Mouse (Mus musculus): Measurements from ENCODE around the gene Svip. TPM values are rescaled to one million over a fixed set of nuclear protein-coding genes. Genes with fewer than 3 reads are reported as not detected.

Gene Svip
- polyA plus RNA-seq, 1 experiment from 2014 or later = 26.9 TPM

- Histone ChIP-seq H3K9ac (ENCODE audit: low read length) (no peak overlapping the region), H3K27ac (ENCODE audit: low read depth, low read length) (no peak overlapping the region)
Observed at GRCm38 (mm10) chr7:52006296-52006630, 445 bp upstream of the Svip start.

DNA sequence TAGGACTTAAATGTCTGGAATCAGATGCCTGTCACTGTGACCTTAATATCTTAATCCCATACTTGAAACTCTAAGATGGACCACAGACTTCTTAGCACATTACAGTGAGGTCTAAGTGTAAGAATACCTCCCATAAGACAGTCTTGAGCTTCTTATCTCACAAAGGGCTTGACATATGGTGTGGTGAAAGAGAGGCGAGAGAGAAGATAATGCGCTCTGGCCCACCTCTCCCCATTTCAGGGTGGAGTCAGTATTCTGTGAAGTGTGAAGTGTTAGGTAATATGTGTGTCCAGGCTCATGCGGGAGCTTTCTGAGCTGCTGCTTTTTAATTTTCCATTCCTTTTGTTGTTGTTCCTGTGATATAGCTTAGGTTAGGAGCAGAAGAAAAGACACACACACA lies 14.8 kb downstream of the Svip start:
- Histone ChIP-seq H3K9ac (ENCODE audit: low read length) (no peak overlapping the region), H3K9me3 (replicated peaks; ENCODE audit: control insufficient read depth, low read length) (no peaks in the 10 kb centered on the region), H3K4me1 (ENCODE audit: control insufficient read depth, insufficient read depth, low read length) (no peaks in the 10 kb centered on the region), H3K36me3 (ENCODE audit: control insufficient read depth, insufficient read depth, low read length) (no peaks in the 10 kb centered on the region), H3K27ac (ENCODE audit: low read depth, low read length) (no peak overlapping the region), H3K27me3 (replicated peaks; ENCODE audit: control insufficient read depth, insufficient read depth, low read length) (no peaks in the 10 kb centered on the region), H3K4me2 (ENCODE audit: low read length) (no peak overlapping the region), H3K4me3 (ENCODE audit: low read depth, low read length) (no peak overlapping the region)
- DNase-seq (ENCODE audit: low spot score) (no peak), ATAC-seq (no peak)
- 84% methylated on average over 3 of the region's 3 CpGs for whole genome bisulfite sequencing

More at GRCm38 (mm10) chr7:52006296-52006630, 445 bp upstream of the Svip start:
- peak; percentile 81 for ATAC-seq
- Histone ChIP-seq H3K27me3 (replicated peaks; ENCODE audit: control insufficient read depth, insufficient read depth, low read length) (no peaks in the 10 kb centered on the region), H3K36me3 (ENCODE audit: control insufficient read depth, insufficient read depth, low read length) (peaks cover 6% of the 10 kb centered on the region; the same call in 1 of the 2 replicates), H3K4me2 (ENCODE audit: low read length) (peak overlapping the region; percentile 52), H3K4me1 (ENCODE audit: control insufficient read depth, insufficient read depth, low read length) (peaks cover 4% of the 10 kb centered on the region; the same call in 1 of the 2 replicates), H3K4me3 (ENCODE audit: low read depth, low read length) (peak overlapping the region; percentile 60), H3K9me3 (replicated peaks; ENCODE audit: control insufficient read depth, low read length) (no peaks in the 10 kb centered on the region)
- WGBS = under 1% methylated on average over 9 of the region's 9 CpGs
- DNase-seq (ENCODE audit: low spot score) = no peak

- Histone ChIP-seq H3K36me3 (ENCODE audit: control insufficient read depth, insufficient read depth, low read length) (no peaks in the 10 kb centered on the region), H3K9ac (ENCODE audit: low read length) (no peak overlapping the region), H3K27ac (ENCODE audit: low read depth, low read length) (no peak overlapping the region), H3K4me3 (ENCODE audit: low read depth, low read length) (no peak overlapping the region), H3K9me3 (replicated peaks; ENCODE audit: control insufficient read depth, low read length) (no peaks in the 10 kb centered on the region), H3K4me1 (ENCODE audit: control insufficient read depth, insufficient read depth, low read length) (no peaks in the 10 kb centered on the region), H3K4me2 (ENCODE audit: low read length) (no peak overlapping the region), H3K27me3 (replicated peaks; ENCODE audit: control insufficient read depth, insufficient read depth, low read length) (no peaks in the 10 kb centered on the region)
- ATAC-seq (no peak), DNase-seq (ENCODE audit: low spot score) (no peak)
- 76% methylated on average over 6 of the region's 6 CpGs for WGBS
Observed at GRCm38 (mm10) chr7:51986909-51987308, 18.9 kb downstream of the Svip start.

GRCm38 (mm10) chr7:51985763-51986162 lies 20.1 kb downstream of the Svip start:
- Histone ChIP-seq H3K4me1 (ENCODE audit: control insufficient read depth, insufficient read depth, low read length) (no peaks in the 10 kb centered on the region), H3K4me3 (ENCODE audit: low read depth, low read length) (no peak overlapping the region), H3K27ac (ENCODE audit: low read depth, low read length) (no peak overlapping the region), H3K9me3 (replicated peaks; ENCODE audit: control insufficient read depth, low read length) (no peaks in the 10 kb centered on the region), H3K27me3 (replicated peaks; ENCODE audit: control insufficient read depth, insufficient read depth, low read length) (no peaks in the 10 kb centered on the region), H3K36me3 (ENCODE audit: control insufficient read depth, insufficient read depth, low read length) (no peaks in the 10 kb centered on the region), H3K9ac (ENCODE audit: low read length) (no peak overlapping the region), H3K4me2 (ENCODE audit: low read length) (no peak overlapping the region)
- ATAC-seq = no peak
- 87% methylated on average over 6 of the region's 6 CpGs for WGBS
- DNase-seq (ENCODE audit: low spot score) = no peak

DNA sequence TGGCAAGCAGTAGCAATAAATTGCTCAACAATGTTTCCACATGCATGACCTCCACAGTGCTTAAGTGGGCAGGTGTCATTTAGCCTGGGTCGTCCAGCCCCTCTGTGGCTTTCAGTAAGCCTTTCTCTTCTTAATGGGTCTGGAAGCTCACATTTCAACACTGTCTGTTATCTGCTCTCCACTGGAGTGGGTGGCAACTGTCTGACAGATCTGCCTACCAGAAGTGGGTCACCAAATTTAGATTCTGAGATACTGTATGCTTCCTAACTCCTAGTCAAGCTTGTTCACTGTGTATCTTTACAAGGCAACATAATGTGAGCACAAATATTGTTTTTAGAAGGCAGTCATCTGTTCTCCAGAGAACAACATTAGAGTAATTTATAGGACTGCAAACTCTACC lies 23.5 kb downstream of the Svip start:
- no peaks in the 10 kb centered on the region for H3K27me3 ChIP-seq (replicated peaks; ENCODE audit: control insufficient read depth, insufficient read depth, low read length)
- no peak overlapping the region for H3K9ac ChIP-seq (ENCODE audit: low read length)
- WGBS = 33% methylated on average over 1 of the region's 1 CpGs
- no peak for DNase-seq (ENCODE audit: low spot score)
- ATAC-seq = no peak
- no peak overlapping the region for H3K4me2 ChIP-seq (ENCODE audit: low read length)
- H3K27ac ChIP-seq (ENCODE audit: low read depth, low read length) = no peak overlapping the region
- H3K4me3 ChIP-seq (ENCODE audit: low read depth, low read length) = no peak overlapping the region
- H3K36me3 ChIP-seq (ENCODE audit: control insufficient read depth, insufficient read depth, low read length) = no peaks in the 10 kb centered on the region
- no peaks in the 10 kb centered on the region for H3K4me1 ChIP-seq (ENCODE audit: control insufficient read depth, insufficient read depth, low read length)
- H3K9me3 ChIP-seq (replicated peaks; ENCODE audit: control insufficient read depth, low read length) = no peaks in the 10 kb centered on the region

GRCm38 (mm10) chr7:51979271-51979670 lies 26.5 kb downstream of the Svip start:
- no peak for ATAC-seq
- WGBS = 45% methylated on average over 5 of the region's 5 CpGs

DNA sequence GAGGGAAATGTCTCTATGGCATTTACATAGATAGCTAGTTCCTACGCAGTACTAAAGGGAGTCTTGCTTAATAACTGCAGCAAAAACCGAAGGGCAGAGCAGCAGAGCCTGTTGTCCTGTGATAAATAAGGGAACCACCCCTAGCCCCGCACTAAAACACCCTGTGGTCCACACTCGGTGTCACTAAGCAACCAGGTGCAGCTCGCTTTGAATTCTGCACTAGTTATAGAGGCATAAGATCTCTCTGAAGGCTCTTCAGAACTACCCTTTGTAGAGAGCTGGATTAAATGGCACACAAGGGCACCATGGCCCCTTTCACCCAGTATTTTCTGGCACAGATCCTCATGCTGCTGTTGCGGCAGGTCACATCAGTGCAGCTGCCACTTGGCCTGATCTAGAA lies 30.6 kb downstream of the Svip start:
- 0 out of 2 replicates have a peak overlapping the region, but pooled peaks have one; percentile 17 for H3K9ac ChIP-seq (ENCODE audit: low read length)
- ATAC-seq = peak; percentile 60; the same call in 1 of the 2 replicates
- peaks cover 10% of the 10 kb centered on the region for H3K4me1 ChIP-seq (ENCODE audit: control insufficient read depth, insufficient read depth, low read length)
- H3K4me2 ChIP-seq (ENCODE audit: low read length) = no peak overlapping the region
- peak; percentile 44 for DNase-seq (ENCODE audit: low spot score)
- H3K27me3 ChIP-seq (replicated peaks; ENCODE audit: control insufficient read depth, insufficient read depth, low read length) = no peaks in the 10 kb centered on the region
- no peaks in the 10 kb centered on the region for H3K36me3 ChIP-seq (ENCODE audit: control insufficient read depth, insufficient read depth, low read length)
- 42% methylated on average over 6 of the region's 6 CpGs for WGBS
- no peaks in the 10 kb centered on the region for H3K9me3 ChIP-seq (replicated peaks; ENCODE audit: control insufficient read depth, low read length)
- H3K4me3 ChIP-seq (ENCODE audit: low read depth, low read length) = no peak overlapping the region
- H3K27ac ChIP-seq (ENCODE audit: low read depth, low read length) = peak overlapping the region; percentile 9; the same call in 1 of the 2 replicates

More at GRCm38 (mm10) chr7:51979271-51979670, 26.5 kb downstream of the Svip start:
- H3K9me3 ChIP-seq (replicated peaks; ENCODE audit: control insufficient read depth, low read length) = no peaks in the 10 kb centered on the region
- no peak overlapping the region for H3K27ac ChIP-seq (ENCODE audit: low read depth, low read length)
- H3K4me3 ChIP-seq (ENCODE audit: low read depth, low read length) = no peak overlapping the region
- no peaks in the 10 kb centered on the region for H3K27me3 ChIP-seq (replicated peaks; ENCODE audit: control insufficient read depth, insufficient read depth, low read length)
- no peaks in the 10 kb centered on the region for H3K36me3 ChIP-seq (ENCODE audit: control insufficient read depth, insufficient read depth, low read length)
- no peak overlapping the region for H3K9ac ChIP-seq (ENCODE audit: low read length)
- H3K4me2 ChIP-seq (ENCODE audit: low read length) = no peak overlapping the region
- H3K4me1 ChIP-seq (ENCODE audit: control insufficient read depth, insufficient read depth, low read length) = peaks cover 8% of the 10 kb centered on the region
- DNase-seq (ENCODE audit: low spot score) = peak; percentile 40

DNA sequence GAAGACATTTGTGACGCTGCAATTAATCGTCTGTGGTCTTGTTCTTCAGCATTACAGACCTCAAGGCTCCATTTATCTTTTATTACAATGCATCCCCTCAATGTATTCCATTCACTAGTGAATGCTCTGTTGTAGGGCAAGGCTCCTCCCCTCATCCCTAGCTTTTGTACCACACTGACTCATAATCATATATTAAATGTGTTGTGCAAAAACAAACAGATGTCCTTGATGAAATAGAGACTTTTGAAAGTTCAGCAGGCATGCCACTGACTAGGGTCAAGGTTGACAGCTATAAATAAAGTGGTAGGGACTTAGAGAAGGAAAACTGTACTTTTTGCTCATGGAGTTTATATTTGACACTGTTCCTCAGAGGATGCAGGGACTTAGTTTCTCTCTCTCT lies 32.3 kb downstream of the Svip start:
- DNase-seq (ENCODE audit: low spot score) (no peak), ATAC-seq (no peak)
- Histone ChIP-seq H3K36me3 (ENCODE audit: control insufficient read depth, insufficient read depth, low read length) (no peaks in the 10 kb centered on the region), H3K9ac (ENCODE audit: low read length) (no peak overlapping the region), H3K9me3 (replicated peaks; ENCODE audit: control insufficient read depth, low read length) (no peaks in the 10 kb centered on the region), H3K4me2 (ENCODE audit: low read length) (no peak overlapping the region), H3K27me3 (replicated peaks; ENCODE audit: control insufficient read depth, insufficient read depth, low read length) (no peaks in the 10 kb centered on the region), H3K4me1 (ENCODE audit: control insufficient read depth, insufficient read depth, low read length) (peaks cover 10% of the 10 kb centered on the region), H3K4me3 (ENCODE audit: low read depth, low read length) (no peak overlapping the region), H3K27ac (ENCODE audit: low read depth, low read length) (no peak overlapping the region)
- WGBS = 60% methylated on average over 2 of the region's 2 CpGs

DNA sequence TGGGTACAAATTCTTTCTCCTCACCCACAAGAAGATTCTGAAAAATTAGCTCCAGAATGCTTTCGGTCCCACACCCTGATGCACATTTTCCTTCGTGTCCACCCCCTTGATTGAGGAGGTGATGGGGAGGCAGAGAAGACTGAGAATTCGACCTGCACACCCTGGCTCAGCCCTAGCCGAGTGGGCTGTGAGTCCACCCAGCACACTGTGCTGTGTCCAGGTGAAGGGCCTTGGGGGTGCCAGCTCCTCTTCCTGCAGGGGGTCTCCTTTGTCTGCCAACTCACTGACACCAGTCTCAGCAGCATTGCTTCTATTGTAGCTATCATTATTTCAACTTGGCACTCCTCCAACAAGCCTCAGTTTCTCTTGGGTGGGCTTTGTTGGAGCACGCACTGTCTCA lies 32.7 kb downstream of the Svip start:
- H3K4me2 ChIP-seq (ENCODE audit: low read length) = no peak overlapping the region
- no peak overlapping the region for H3K27ac ChIP-seq (ENCODE audit: low read depth, low read length)
- H3K4me3 ChIP-seq (ENCODE audit: low read depth, low read length) = no peak overlapping the region
- peaks cover 10% of the 10 kb centered on the region for H3K4me1 ChIP-seq (ENCODE audit: control insufficient read depth, insufficient read depth, low read length)
- no peak for DNase-seq (ENCODE audit: low spot score)
- ATAC-seq = peak; percentile 44; the same call in 1 of the 2 replicates
- 71% methylated on average over 5 of the region's 5 CpGs for WGBS
- H3K36me3 ChIP-seq (ENCODE audit: control insufficient read depth, insufficient read depth, low read length) = no peaks in the 10 kb centered on the region
- H3K27me3 ChIP-seq (replicated peaks; ENCODE audit: control insufficient read depth, insufficient read depth, low read length) = no peaks in the 10 kb centered on the region
- H3K9me3 ChIP-seq (replicated peaks; ENCODE audit: control insufficient read depth, low read length) = no peaks in the 10 kb centered on the region
- no peak overlapping the region for H3K9ac ChIP-seq (ENCODE audit: low read length)
